In the genomic region with DNA sequence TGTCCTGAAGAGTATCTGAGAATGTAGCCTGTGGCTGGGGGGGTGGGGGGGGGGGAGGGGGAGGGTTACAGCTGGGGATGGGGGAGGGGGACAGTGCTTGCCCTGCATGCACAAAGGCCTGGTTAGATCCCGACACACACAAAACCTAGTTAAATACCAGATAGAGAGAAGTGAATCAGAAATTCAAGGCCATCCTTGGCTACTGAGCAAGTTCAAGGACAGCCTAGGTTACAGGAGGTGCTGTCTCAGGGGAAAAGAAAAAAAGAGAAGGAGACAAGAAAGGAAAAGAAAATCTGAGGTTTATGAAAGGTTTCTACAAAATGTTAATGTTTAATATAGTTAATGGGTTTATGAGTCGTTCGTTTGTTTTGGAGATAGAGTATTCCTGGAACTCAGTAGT, we compare ENCODE assay signal across 36 mouse cellular contexts. TPM values are rescaled to one million over a fixed set of nuclear protein-coding genes. Genes with fewer than 3 reads are reported as not detected.
DNase-seq lines count a peak whose midpoint lies in the region; ATAC-seq and TF ChIP-seq lines count a peak whose summit lies in the region.
"Had no signal": no experiment of that assay in that cellular context is flagged by ENCODE, and none has a peak within 500 bp of the region (broad histone marks: within the 10 kb centered on the region; RNA-seq: fewer than 3 reads in every experiment).

No protein-coding gene starts in this region.

- intact Hi-C loops in heart, postnatal 14 days (cut with DNase I) = no loop called here

- H3K9ac ChIP-seq in heart, embryonic 13.5 days = no peak overlapping the region
- no peak overlapping the region for H3K9ac ChIP-seq in intestine, embryonic 15.5 days
- peak overlapping the region; percentile 98 for H3K9ac ChIP-seq in liver, embryonic 14.5 days (replicated peaks)
- H3K9ac ChIP-seq: embryonic facial prominence, embryonic 15.5 days; limb, embryonic 15.5 days had no signal

- TF ChIP-seq CTCF in G1E (IDR thresholded peaks at IDR 0.05; ENCODE audit: low read depth, low read length) = no peak
- no peak for TF ChIP-seq CTCF in liver, embryonic 14.5 days (IDR thresholded peaks at IDR 0.05; ENCODE audit: low read depth)

- ATAC-seq in heart, embryonic 13.5 days (ENCODE audit: extremely low read depth, insufficient number of reproducible peaks, low FRiP score, low TSS enrichment) = no peak
- no peak for ATAC-seq in G1E (ENCODE audit: extremely low read depth, insufficient number of reproducible peaks, low FRiP score, poor library complexity, severe bottlenecking)
- ATAC-seq in intestine, embryonic 15.5 days = no peak
- no peak for ATAC-seq in liver, embryonic 14.5 days (ENCODE audit: insufficient read depth)
- ATAC-seq: activated CD4-positive, CD25-positive, alpha-beta regulatory T cell, adult 4 months; CD4-positive, CD25-positive, alpha-beta regulatory T cell, adult 4 months; forebrain, embryonic 14.5 days; hindbrain, embryonic 16.5 days; midbrain, embryonic 16.5 days had no signal

- no peak overlapping the region for H3K4me3 ChIP-seq in heart, embryonic 13.5 days
- peak overlapping the region; percentile 75; the same call in 1 of the 2 replicates for H3K4me3 ChIP-seq in G1E (ENCODE audit: low read depth, low read length)
- H3K4me3 ChIP-seq in intestine, embryonic 15.5 days (replicated peaks) = no peak overlapping the region
- H3K4me3 ChIP-seq in liver, embryonic 14.5 days (ENCODE audit: insufficient read depth in 1 of 2, low read depth in 2 of 2, low read length in 2 of 2) = peak overlapping the region in 1 of 2 experiments; percentile 74; a peak in 2 of 4 replicates
- H3K4me3 ChIP-seq in hindbrain, embryonic 10.5 days = no peak overlapping the region
- H3K4me3 ChIP-seq: embryonic facial prominence, embryonic 10.5 days; embryonic facial prominence, embryonic 15.5 days; heart, embryonic 12.5 days; limb, embryonic 10.5 days; limb, embryonic 15.5 days had no signal

- H3K27me3 ChIP-seq in heart, embryonic 13.5 days (replicated peaks) = peaks cover 21% of the 10 kb centered on the region
- H3K27me3 ChIP-seq in G1E (ENCODE audit: insufficient read depth, low read length) = no peaks in the 10 kb centered on the region
- no peaks in the 10 kb centered on the region for H3K27me3 ChIP-seq in intestine, embryonic 15.5 days (replicated peaks)
- H3K27me3 ChIP-seq in liver, embryonic 14.5 days (ENCODE audit: control insufficient read depth, insufficient read depth, low read length) = no peaks in the 10 kb centered on the region
- no peaks in the 10 kb centered on the region for H3K27me3 ChIP-seq in hindbrain, embryonic 10.5 days (ENCODE audit: insufficient read depth, poor library complexity, severe bottlenecking)
- H3K27me3 ChIP-seq: embryonic facial prominence, embryonic 15.5 days; limb, embryonic 15.5 days had no signal

- no peaks in the 10 kb centered on the region for H3K36me3 ChIP-seq in heart, embryonic 13.5 days
- H3K36me3 ChIP-seq in G1E (replicated peaks) = peaks cover 18% of the 10 kb centered on the region
- no peaks in the 10 kb centered on the region for H3K36me3 ChIP-seq in intestine, embryonic 15.5 days
- peaks cover 27% of the 10 kb centered on the region for H3K36me3 ChIP-seq in liver, embryonic 14.5 days (replicated peaks; ENCODE audit: control insufficient read depth, insufficient read depth, low read depth)
- H3K36me3 ChIP-seq in hindbrain, embryonic 10.5 days = no peaks in the 10 kb centered on the region
- H3K36me3 ChIP-seq: embryonic facial prominence, embryonic 10.5 days; embryonic facial prominence, embryonic 15.5 days; heart, embryonic 12.5 days; limb, embryonic 10.5 days; limb, embryonic 15.5 days had no signal

- H3K27ac ChIP-seq in heart, embryonic 13.5 days (replicated peaks) = peak overlapping the region; percentile 82
- 0 out of 2 replicates have a peak overlapping the region, but pooled peaks have one; percentile 22 for H3K27ac ChIP-seq in intestine, embryonic 15.5 days
- H3K27ac ChIP-seq in liver, embryonic 14.5 days = peak overlapping the region; percentile 99
- H3K27ac ChIP-seq in hindbrain, embryonic 10.5 days = no peak overlapping the region
- H3K27ac ChIP-seq: embryonic facial prominence, embryonic 10.5 days; embryonic facial prominence, embryonic 15.5 days; limb, embryonic 10.5 days; limb, embryonic 15.5 days had no signal

- no peaks in the 10 kb centered on the region for H3K9me3 ChIP-seq in heart, embryonic 13.5 days
- no peaks in the 10 kb centered on the region for H3K9me3 ChIP-seq in G1E (replicated peaks)
- H3K9me3 ChIP-seq in intestine, embryonic 15.5 days = no peaks in the 10 kb centered on the region
- no peaks in the 10 kb centered on the region for H3K9me3 ChIP-seq in liver, embryonic 14.5 days (ENCODE audit: control insufficient read depth, low read length)
- H3K9me3 ChIP-seq in hindbrain, embryonic 10.5 days = no peaks in the 10 kb centered on the region
- H3K9me3 ChIP-seq: embryonic facial prominence, embryonic 10.5 days; embryonic facial prominence, embryonic 15.5 days; heart, embryonic 12.5 days; limb, embryonic 10.5 days; limb, embryonic 15.5 days had no signal

- H3K4me2 ChIP-seq in heart, embryonic 13.5 days = peak overlapping the region; percentile 55
- H3K4me2 ChIP-seq in intestine, embryonic 15.5 days (replicated peaks) = 0 out of 2 replicates have a peak overlapping the region, but pooled peaks have one; percentile 9
- peak overlapping the region; percentile 97 for H3K4me2 ChIP-seq in liver, embryonic 14.5 days (ENCODE audit: low read depth)
- H3K4me2 ChIP-seq: embryonic facial prominence, embryonic 15.5 days; limb, embryonic 15.5 days had no signal

- no peak for TF ChIP-seq EP300 in liver, embryonic 14.5 days (IDR thresholded peaks at IDR 0.05; ENCODE audit: low read depth)

- H3K4me1 ChIP-seq in heart, embryonic 13.5 days = peaks cover 47% of the 10 kb centered on the region
- H3K4me1 ChIP-seq in G1E (ENCODE audit: insufficient read depth, low read depth, low read length) = peaks cover 87% of the 10 kb centered on the region
- H3K4me1 ChIP-seq in intestine, embryonic 15.5 days (replicated peaks) = peaks cover 21% of the 10 kb centered on the region; the same call in 1 of the 2 replicates
- peaks cover 78 to 83% of the 10 kb centered on the region in 2 experiments for H3K4me1 ChIP-seq in liver, embryonic 14.5 days (replicated peaks; ENCODE audit: control insufficient read depth in 2 of 2, insufficient read depth in 2 of 2, low read length in 1 of 2)
- H3K4me1 ChIP-seq in hindbrain, embryonic 10.5 days (replicated peaks) = peaks cover 19% of the 10 kb centered on the region

- no peak for DNase-seq in heart, postnatal 14 days
- DNase-seq in G1E (ENCODE audit: low spot score) = no peak
- DNase-seq in liver, embryonic 14.5 days (ENCODE audit: low read depth in 3 of 3, low spot score in 3 of 3) = no peak
- no peak for DNase-seq in kidney, postnatal 36 days
- no peak for DNase-seq in right cerebral cortex, postnatal 36 days (ENCODE audit: low spot score in 2 of 2)
- no peak for DNase-seq in hindbrain, embryonic 10.5 days (ENCODE audit: low spot score)
- DNase-seq: adrenal gland, adult 2 months; gastrocnemius, postnatal 14 days; kidney, adult 11 months; right cerebral cortex, postnatal 25 days; thymus, adult 2 months; thymus, postnatal 4 days had no signal

- 76% methylated on average over 3 of the region's 3 CpGs for WGBS in heart, embryonic 13.5 days
- 52% methylated on average over 3 of the region's 3 CpGs for WGBS in intestine, embryonic 15.5 days
- WGBS in liver, embryonic 14.5 days (ENCODE audit: insufficient replicate concordance) = 19% methylated on average over 3 of the region's 3 CpGs
- 81% methylated on average over 3 of the region's 3 CpGs for WGBS in hindbrain, embryonic 10.5 days

RNA-seq across cellular contexts. Expression of a gene that starts 7.9 kb away (rescaled TPM):
- 1.0 TPM in 2 replicates for polyA plus RNA-seq in heart, embryonic 13.5 days (2015; fragmentation: Nextera tagmentation; extraction: Ambion mirVana)
- total RNA-seq in heart, postnatal 14 days (2021) = under 1 TPM; 0.57 to 0.73 TPM
- total RNA-seq in G1E (2014; fragmentation: Nextera tagmentation) (3.5 and 8.6 TPM in 2 replicates), G1E (2017) (1.1 and 1.2 TPM in 2 replicates)
- 1.1 and 1.2 TPM in 2 replicates for polyA plus RNA-seq in G1E (2012)
- 58.1 and 62.2 TPM in 2 replicates for polyA plus RNA-seq in intestine, embryonic 15.5 days (2015; fragmentation: Nextera tagmentation; extraction: Ambion mirVana)
- 3.6 and 3.7 TPM in 2 replicates for polyA plus RNA-seq in liver, embryonic 14.5 days (2012; rRNA removed)
- polyA plus RNA-seq in liver, embryonic 14.5 days (2014; fragmentation: Nextera tagmentation; extraction: Ambion mirVana) = 5.3 and 8.7 TPM in 2 replicates
- polyA plus RNA-seq in hindbrain, embryonic 10.5 days (2016; fragmentation: Nextera tagmentation; extraction: Ambion mirVana) = 0.51 and 0.73 TPM in 2 replicates

RNA-seq across cellular contexts. Expression of a gene that starts 10.6 kb away (rescaled TPM):
- polyA plus RNA-seq in heart, embryonic 13.5 days (2015; fragmentation: Nextera tagmentation; extraction: Ambion mirVana) = 5.3 and 6.7 TPM in 2 replicates
- total RNA-seq in heart, postnatal 14 days (2021) = 10 to 100 TPM; 65.7 to 70.8 TPM
- total RNA-seq in G1E (2014; fragmentation: Nextera tagmentation) (42.4 and 47.1 TPM in 2 replicates), G1E (2017) (48.5 and 53.0 TPM in 2 replicates)
- 7.0 and 12.5 TPM in 2 replicates for polyA plus RNA-seq in G1E (2012)
- 10.8 and 11.2 TPM in 2 replicates for polyA plus RNA-seq in intestine, embryonic 15.5 days (2015; fragmentation: Nextera tagmentation; extraction: Ambion mirVana)
- 6.4 and 7.2 TPM in 2 replicates for polyA plus RNA-seq in liver, embryonic 14.5 days (2012; rRNA removed)
- polyA plus RNA-seq in liver, embryonic 14.5 days (2014; fragmentation: Nextera tagmentation; extraction: Ambion mirVana) = 1.7 and 3.6 TPM in 2 replicates
- polyA plus RNA-seq in hindbrain, embryonic 10.5 days (2016; fragmentation: Nextera tagmentation; extraction: Ambion mirVana) = 5.3 and 6.7 TPM in 2 replicates

RNA-seq across cellular contexts. Expression of a gene that starts 22.5 kb away (rescaled TPM):
- polyA plus RNA-seq in heart, embryonic 13.5 days (2015; fragmentation: Nextera tagmentation; extraction: Ambion mirVana) = 9.4 and 10.1 TPM in 2 replicates
- total RNA-seq in heart, postnatal 14 days (2021) = 1 to 10 TPM; 6.3 to 6.6 TPM
- total RNA-seq in G1E (2014; fragmentation: Nextera tagmentation) = 28.9 and 30.8 TPM in 2 replicates
- 18.3 and 21.3 TPM in 2 replicates for total RNA-seq in G1E (2017)
- 1.7 and 2.7 TPM in 2 replicates for polyA plus RNA-seq in G1E (2012)
- polyA plus RNA-seq in intestine, embryonic 15.5 days (2015; fragmentation: Nextera tagmentation; extraction: Ambion mirVana) = 10.2 and 10.5 TPM in 2 replicates
- polyA plus RNA-seq in liver, embryonic 14.5 days (2012; rRNA removed) = 4.3 and 5.8 TPM in 2 replicates
- 19.0 and 22.8 TPM in 2 replicates for polyA plus RNA-seq in liver, embryonic 14.5 days (2014; fragmentation: Nextera tagmentation; extraction: Ambion mirVana)
- polyA plus RNA-seq in hindbrain, embryonic 10.5 days (2016; fragmentation: Nextera tagmentation; extraction: Ambion mirVana) = 11.4 and 13.3 TPM in 2 replicates

RNA-seq across cellular contexts. Expression of a gene that starts 24.0 kb away (rescaled TPM):
- polyA plus RNA-seq in heart, embryonic 13.5 days (2015; fragmentation: Nextera tagmentation; extraction: Ambion mirVana) = 0.11 TPM in 1 of 2 replicates, not detected in the other
- total RNA-seq in heart, postnatal 14 days (2021) = not detected
- total RNA-seq in G1E (2014; fragmentation: Nextera tagmentation) = not detected in 2 replicates
- 0.33 and 0.41 TPM in 2 replicates for total RNA-seq in G1E (2017)
- polyA plus RNA-seq in G1E (2012) = not detected in 2 replicates
- polyA plus RNA-seq in intestine, embryonic 15.5 days (2015; fragmentation: Nextera tagmentation; extraction: Ambion mirVana) = not detected in 2 replicates
- polyA plus RNA-seq in liver, embryonic 14.5 days (2012; rRNA removed) = not detected in 2 replicates
- not detected in 2 replicates for polyA plus RNA-seq in liver, embryonic 14.5 days (2014; fragmentation: Nextera tagmentation; extraction: Ambion mirVana)
- not detected in 2 replicates for polyA plus RNA-seq in hindbrain, embryonic 10.5 days (2016; fragmentation: Nextera tagmentation; extraction: Ambion mirVana)
- total RNA-seq: adrenal gland, adult 2 months; adrenal gland, postnatal 36 days; heart, postnatal 10 days; layer of hippocampus, adult 18-20 months; neutrophil, adult 5-6 weeks had no signal
- polyA plus RNA-seq: activated CD4-positive, CD25-positive, alpha-beta regulatory T cell, adult 4 months; adrenal gland, adult 2 months; brain, embryonic 14.5 days; CD4-positive, CD25-positive, alpha-beta regulatory T cell, adult 4 months; cerebellum, adult 2 months; embryonic facial prominence, embryonic 10.5 days; embryonic facial prominence, embryonic 15.5 days; forebrain, embryonic 14.5 days; heart, embryonic 12.5 days; hindbrain, embryonic 11.5 days; hindbrain, embryonic 16.5 days; kidney, embryonic 14.5 days; limb, embryonic 10.5 days; limb, embryonic 15.5 days; lung, postnatal 0 days; midbrain, embryonic 16.5 days; neural tube, embryonic 11.5 days; spleen, adult 2 months; stomach, postnatal 0 days had no signal

Comparison
In these comparisons a context has a peak if more than half of its experiments do, and no peak if none do; other contexts are left out.
1. H3K4me2 ChIP-seq: peak in every context shown above with its lines; median percentile 97 in liver, embryonic 14.5 days; 55 in heart, embryonic 13.5 days; 9 in intestine, embryonic 15.5 days.